Comparison of ENCODE assay signal across 11 mouse cellular contexts in genomic region chr4:86904969-86905368, GRCm38 (mm10). TPM values are rescaled to one million over a fixed set of nuclear protein-coding genes. Genes with fewer than 3 reads are reported as not detected.
DNase-seq lines count a peak whose midpoint lies in the region; ATAC-seq and TF ChIP-seq lines count a peak whose summit lies in the region.
"Had no signal": no experiment of that assay in that cellular context is flagged by ENCODE, and none has a peak within 500 bp of the region (broad histone marks: within the 10 kb centered on the region; RNA-seq: fewer than 3 reads in every experiment).

No protein-coding gene starts in this region.

- TF ChIP-seq CTCF in liver, adult 2 months (IDR thresholded peaks at IDR 0.05; ENCODE audit: low read depth, low read length) = peak; percentile 45; the same call in 1 of the 2 replicates
- peak; percentile 65 to 74 (median 73) for TF ChIP-seq CTCF in MEL (IDR thresholded peaks at IDR 0.05 in 2 of 3, conservative IDR thresholded peaks at IDR 0.05 in 1 of 3; ENCODE audit: control insufficient read depth in 1 of 3, insufficient read depth in 1 of 3, low read depth in 2 of 3, low read length in 3 of 3, poor library complexity in 1 of 3, severe bottlenecking in 1 of 3)

- H3K79me2 ChIP-seq in liver, adult 2 months (ENCODE audit: control insufficient read depth, insufficient read depth, low read length) = no peaks in the 10 kb centered on the region
- H3K79me2 ChIP-seq in MEL (ENCODE audit: control insufficient read depth, insufficient read depth, low read length, poor library complexity) = no peaks in the 10 kb centered on the region

- H3K4me1 ChIP-seq in liver, adult 2 months (ENCODE audit: control insufficient read depth, insufficient read depth, low read length) = peaks cover 9% of the 10 kb centered on the region
- 0 out of 2 replicates have a peak, but pooled peaks cover 6% of the 10 kb centered on the region for H3K4me1 ChIP-seq in liver, embryonic 12.5 days
- peaks cover 0 to 3% of the 10 kb centered on the region in 2 experiments; a peak in 1 of 4 replicates for H3K4me1 ChIP-seq in MEL (ENCODE audit: control insufficient read depth in 1 of 2, insufficient read depth in 2 of 2, low read length in 2 of 2)
- H3K4me1 ChIP-seq in midbrain, embryonic 15.5 days = no peaks in the 10 kb centered on the region
- H3K4me1 ChIP-seq: hindbrain, embryonic 13.5 days had no signal

- no peak overlapping the region for H3K4me2 ChIP-seq in liver, embryonic 12.5 days
- H3K4me2 ChIP-seq in midbrain, embryonic 15.5 days = no peak overlapping the region
- H3K4me2 ChIP-seq: hindbrain, embryonic 13.5 days had no signal

- H3K27me3 ChIP-seq in liver, adult 2 months (ENCODE audit: control insufficient read depth, insufficient read depth, low read length) = no peaks in the 10 kb centered on the region
- H3K27me3 ChIP-seq in liver, embryonic 12.5 days (replicated peaks) = no peaks in the 10 kb centered on the region
- no peaks in the 10 kb centered on the region; a peak in 1 of 4 replicates for H3K27me3 ChIP-seq in MEL (ENCODE audit: control insufficient read depth in 1 of 2, insufficient read depth in 2 of 2, low read length in 2 of 2)
- H3K27me3 ChIP-seq in midbrain, embryonic 15.5 days (replicated peaks) = no peaks in the 10 kb centered on the region
- H3K27me3 ChIP-seq: hindbrain, embryonic 13.5 days had no signal

- no peak overlapping the region for H3K27ac ChIP-seq in liver, adult 2 months (replicated peaks; ENCODE audit: insufficient read depth, low read depth, low read length)
- H3K27ac ChIP-seq in liver, embryonic 12.5 days = no peak overlapping the region
- H3K27ac ChIP-seq in MEL (ENCODE audit: control insufficient read depth, low read depth, low read length) = no peak overlapping the region
- H3K27ac ChIP-seq in midbrain, embryonic 15.5 days = no peak overlapping the region
- H3K27ac ChIP-seq: hindbrain, embryonic 13.5 days had no signal

- no peaks in the 10 kb centered on the region for H3K9me3 ChIP-seq in liver, embryonic 12.5 days (replicated peaks)
- H3K9me3 ChIP-seq in MEL (replicated peaks; ENCODE audit: insufficient read depth, low read length) = no peaks in the 10 kb centered on the region
- no peaks in the 10 kb centered on the region for H3K9me3 ChIP-seq in midbrain, embryonic 15.5 days
- H3K9me3 ChIP-seq: hindbrain, embryonic 13.5 days had no signal

- TF ChIP-seq EP300 in MEL (IDR thresholded peaks at IDR 0.05; ENCODE audit: low read depth in 1 of 2, low read length in 2 of 2) = no peak

- no peak overlapping the region for H3K4me3 ChIP-seq in liver, adult 2 months (ENCODE audit: insufficient read depth, low read depth, low read length)
- no peak overlapping the region for H3K4me3 ChIP-seq in liver, embryonic 12.5 days
- no peak overlapping the region for H3K4me3 ChIP-seq in MEL (ENCODE audit: control insufficient read depth in 1 of 2, insufficient read depth in 1 of 2, low read depth in 2 of 2, low read length in 2 of 2)
- H3K4me3 ChIP-seq in midbrain, embryonic 15.5 days = no peak overlapping the region
- H3K4me3 ChIP-seq: hindbrain, embryonic 13.5 days had no signal

- no peak overlapping the region for H3K9ac ChIP-seq in liver, adult 2 months (ENCODE audit: low read depth, low read length)
- H3K9ac ChIP-seq in liver, embryonic 12.5 days = no peak overlapping the region
- no peak overlapping the region for H3K9ac ChIP-seq in MEL (ENCODE audit: control insufficient read depth, low read depth, low read length, poor library complexity, severe bottlenecking)
- no peak overlapping the region for H3K9ac ChIP-seq in midbrain, embryonic 15.5 days
- H3K9ac ChIP-seq: hindbrain, embryonic 13.5 days had no signal

- no peak for ATAC-seq in liver, embryonic 12.5 days
- ATAC-seq in CD4-positive, CD25-positive, alpha-beta regulatory T cell, adult 4 months = peak; percentile 23
- no peak for ATAC-seq in midbrain, embryonic 15.5 days (replicated peaks)

- no peak for DNase-seq in liver, adult 2 months (ENCODE audit: extremely low read depth, low read depth, low spot score)
- DNase-seq in MEL (ENCODE audit: low read depth, low spot score) = peak; percentile 62
- peak; percentile 55 for DNase-seq in induced T-regulatory cell, adult 2 months (ENCODE audit: low read depth)
- no peak for DNase-seq in ovary, adult 18-20 months (ENCODE audit: low spot score)
- DNase-seq: cerebellum, postnatal 36 days; gastrocnemius, postnatal 36 days; right cerebral cortex, postnatal 25 days had no signal

- TF ChIP-seq RAD21 in MEL (IDR thresholded peaks at IDR 0.05; ENCODE audit: low read depth, low read length) = no peak

- no peak for TF ChIP-seq POLR2A in liver, adult 2 months (IDR thresholded peaks at IDR 0.05; ENCODE audit: extremely low read depth, insufficient read depth, low read length)
- no peak for TF ChIP-seq POLR2A in MEL (IDR thresholded peaks at IDR 0.05; ENCODE audit: control insufficient read depth in 1 of 2, insufficient read depth in 1 of 2, low read depth in 1 of 2, low read length in 2 of 2, poor library complexity in 1 of 2)

- WGBS in liver, adult 2 months = 43% methylated on average over 3 of the region's 3 CpGs
- 21% methylated on average over 3 of the region's 3 CpGs for WGBS in liver, embryonic 12.5 days (ENCODE audit: insufficient replicate concordance)
- 29% methylated on average over 3 of the region's 3 CpGs for WGBS in midbrain, embryonic 15.5 days

- H3K36me3 ChIP-seq in liver, adult 2 months (ENCODE audit: control insufficient read depth, insufficient read depth, low read length) = no peaks in the 10 kb centered on the region; the same call in 1 of the 2 replicates
- H3K36me3 ChIP-seq in liver, embryonic 12.5 days = no peaks in the 10 kb centered on the region
- no peaks in the 10 kb centered on the region; a peak in 1 of 4 replicates for H3K36me3 ChIP-seq in MEL (ENCODE audit: control insufficient read depth in 1 of 2, insufficient read depth in 2 of 2, low read length in 2 of 2)
- H3K36me3 ChIP-seq in midbrain, embryonic 15.5 days (replicated peaks) = no peaks in the 10 kb centered on the region
- H3K36me3 ChIP-seq: hindbrain, embryonic 13.5 days had no signal

TF ChIP-seq in MEL, 35 proteins besides CTCF, POLR2A, EP300 and RAD21:
- TF ChIP-seq TCF12 (IDR thresholded peaks at IDR 0.05; ENCODE audit: low read depth, low read length) (no peak), SMC3 (IDR thresholded peaks at IDR 0.05; ENCODE audit: low read depth, low read length) (peak; percentile 29)
TF ChIP-seq in MEL: peak in this region for 1.

RNA-seq across cellular contexts. Expression of gene Acer2, which starts 30.8 kb away (rescaled TPM):
- total RNA-seq in liver, adult 2 months (2014; rRNA removed) = 11.5 and 13.2 TPM in 2 replicates
- 5.6 and 6.5 TPM in 2 replicates for polyA plus RNA-seq in liver, adult 2 months (2012; rRNA removed)
- polyA plus RNA-seq in liver, embryonic 12.5 days (2016; fragmentation: Nextera tagmentation; extraction: Ambion mirVana) = 8.1 and 8.4 TPM in 2 replicates
- polyA plus RNA-seq in CD4-positive, CD25-positive, alpha-beta regulatory T cell, adult 4 months (2017; shearing (Covaris generic)) = 10 to 100 TPM in 1 of 2 experiments, 1 to 10 TPM in 1; 5.9 to 10.8 TPM
- total RNA-seq in MEL (2012; rRNA removed) = 0.35 and 0.36 TPM in 2 replicates
- under 1 TPM in 1 of 2 experiments, not detected in 1; 0.84 TPM for polyA plus RNA-seq in MEL (2012; ENCODE audit: insufficient read depth in 1 of 2, insufficient read length in 2 of 2, low read depth in 1 of 2, low replicate concordance in 2 of 2, missing spikeins in 1 of 2)
- polyA plus RNA-seq in midbrain, embryonic 15.5 days (2015; fragmentation: Nextera tagmentation; extraction: Ambion mirVana) = 21.1 and 22.2 TPM in 2 replicates

RNA-seq across cellular contexts. Expression of gene Rps6, which starts 47.8 kb away (rescaled TPM):
- 380 and 503 TPM in 2 replicates for total RNA-seq in liver, adult 2 months (2014; rRNA removed)
- 280 and 301 TPM in 2 replicates for polyA plus RNA-seq in liver, adult 2 months (2012; rRNA removed)
- 704 and 734 TPM in 2 replicates for polyA plus RNA-seq in liver, embryonic 12.5 days (2016; fragmentation: Nextera tagmentation; extraction: Ambion mirVana)
- 1,000 to 10,000 TPM; 2,328 to 3,093 TPM for polyA plus RNA-seq in CD4-positive, CD25-positive, alpha-beta regulatory T cell, adult 4 months (2017; shearing (Covaris generic))
- 3,142 and 3,178 TPM in 2 replicates for total RNA-seq in MEL (2012; rRNA removed)
- 1,000 to 10,000 TPM in 1 of 2 experiments, not detected in 1; 1,648 TPM for polyA plus RNA-seq in MEL (2012; ENCODE audit: insufficient read depth in 1 of 2, insufficient read length in 2 of 2, low read depth in 1 of 2, low replicate concordance in 2 of 2, missing spikeins in 1 of 2)
- 329 and 335 TPM in 2 replicates for polyA plus RNA-seq in midbrain, embryonic 15.5 days (2015; fragmentation: Nextera tagmentation; extraction: Ambion mirVana)

Comparison
In these comparisons a context has a peak if more than half of its experiments do, and no peak if none do; other contexts are left out.
1. DNase-seq: peak in MEL (single experiment) and induced T-regulatory cell, adult 2 months (single experiment); none in liver, adult 2 months (single experiment) and ovary, adult 18-20 months (single experiment).